Mouse (Mus musculus): Measurements from ENCODE around the gene Srprb. TPM values are rescaled to one million over a fixed set of nuclear protein-coding genes. Genes with fewer than 3 reads are reported as not detected.

The Srprb gene
- polyA plus RNA-seq, 1 experiment from 2014 or later = 58.0 TPM

DNA sequence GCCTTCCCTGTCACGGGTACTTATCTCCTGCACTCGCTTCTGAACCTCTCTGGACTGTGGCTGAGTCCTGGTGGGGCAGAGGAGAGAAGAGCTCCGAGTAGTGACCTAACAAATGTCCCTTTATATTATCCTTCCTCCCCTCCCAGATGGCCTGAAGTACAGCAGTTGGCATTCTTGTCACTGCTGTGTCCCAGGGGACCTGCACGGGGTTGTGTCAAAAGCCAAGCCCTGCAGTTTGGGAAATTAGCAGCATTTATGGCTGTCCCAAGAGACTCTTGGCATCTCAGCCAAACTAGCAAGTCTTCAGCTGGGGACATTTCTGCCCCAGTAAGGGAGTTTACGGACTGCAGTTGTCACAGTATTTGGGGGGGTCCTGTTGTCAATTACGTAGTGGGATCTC, 62.5 kb downstream of the Srprb start:
- ATAC-seq (ENCODE audit: insufficient number of reproducible peaks, insufficient read depth, low FRiP score, low TSS enrichment) = no peak
- H3K9me3 ChIP-seq = no peaks in the 10 kb centered on the region
- 48% methylated on average over 6 of the region's 6 CpGs for WGBS
- no peak overlapping the region for H3K9ac ChIP-seq
- H3K4me2 ChIP-seq (replicated peaks) = no peak overlapping the region
- no peaks in the 10 kb centered on the region for H3K27me3 ChIP-seq
- H3K4me3 ChIP-seq = no peak overlapping the region
- H3K4me1 ChIP-seq = peaks cover 4% of the 10 kb centered on the region; the same call in 1 of the 2 replicates
- H3K36me3 ChIP-seq = no peaks in the 10 kb centered on the region
- no peak overlapping the region for H3K27ac ChIP-seq

Other genes starting within 250 kb of the Srprb start
- 3.5 and 3.7 TPM in 2 replicates for gene Slco2a1, start 213.4 kb downstream of the Srprb start, polyA plus RNA-seq (2016; fragmentation: Nextera tagmentation; extraction: Ambion mirVana)
- 11.1 and 11.5 TPM in 2 replicates for gene Rab6b, start 90.3 kb downstream of the Srprb start, polyA plus RNA-seq (2016; fragmentation: Nextera tagmentation; extraction: Ambion mirVana)
- gene Gm20425, start 28.2 kb upstream of the Srprb start, polyA plus RNA-seq (2016; fragmentation: Nextera tagmentation; extraction: Ambion mirVana) = 0.60 and 2.9 TPM in 2 replicates
- gene Trf, start 28.3 kb upstream of the Srprb start, polyA plus RNA-seq (2016; fragmentation: Nextera tagmentation; extraction: Ambion mirVana) = 19.1 and 20.1 TPM in 2 replicates
- gene 1300017J02Rik, start 102.9 kb upstream of the Srprb start, polyA plus RNA-seq (2016; fragmentation: Nextera tagmentation; extraction: Ambion mirVana) = 3.8 and 5.7 TPM in 2 replicates
- gene Topbp1, start 103.1 kb upstream of the Srprb start, polyA plus RNA-seq (2016; fragmentation: Nextera tagmentation; extraction: Ambion mirVana) = 77.3 and 78.4 TPM in 2 replicates
- 108 and 110 TPM in 2 replicates for gene Cdv3, start 163.7 kb upstream of the Srprb start, polyA plus RNA-seq (2016; fragmentation: Nextera tagmentation; extraction: Ambion mirVana)

Data from embryonic facial prominence, embryonic 12.5 days (tissue).